Mouse (Mus musculus) kidney, embryonic 15.5 days (tissue): ENCODE data around the gene Slc17a7. TPM values are rescaled to one million over a fixed set of nuclear protein-coding genes. Genes with fewer than 3 reads are reported as not detected.

ENCODE experiments used
- ATAC-seq: fragments of 200-750 bp; cut with Nextera tagmentation; replicated peaks from 2 replicates; pipeline ENCODE4 v1.8.0; 2017; ENCODE audit warnings: moderate TSS enrichment; ENCODE audit not compliant: low FRiP score
- H3K27ac ChIP-seq: fragments of 300-500 bp; sonication (generic); 2 replicates; pipeline ENCODE4 v1.5.1; 2015; ENCODE audit warnings: mild to moderate bottlenecking, inconsistent platforms
- H3K27me3 ChIP-seq: fragments of 300-500 bp; sonication (generic); 2 replicates; pipeline ENCODE4 v1.6.1; 2015; ENCODE audit warnings: inconsistent platforms
- H3K36me3 ChIP-seq: fragments of 300-500 bp; sonication (generic); 2 replicates; pipeline ENCODE4 v1.6.1; 2015; ENCODE audit warnings: inconsistent platforms
- H3K4me1 ChIP-seq: fragments of 300-500 bp; sonication (generic); 2 replicates; pipeline ENCODE4 v1.6.1; 2015; ENCODE audit warnings: inconsistent platforms
- H3K4me2 ChIP-seq: fragments of 300-500 bp; sonication (generic); 2 replicates; pipeline ENCODE4 v1.6.1; 2015; ENCODE audit warnings: moderate library complexity, mild to moderate bottlenecking, inconsistent platforms
- H3K4me3 ChIP-seq: fragments of 300-500 bp; sonication (generic); replicated peaks from 2 replicates; pipeline ENCODE4 v1.5.1; 2015; ENCODE audit warnings: mild to moderate bottlenecking, inconsistent platforms
- H3K9ac ChIP-seq: fragments of 300-500 bp; sonication (generic); 2 replicates; pipeline ENCODE4 v1.6.1; 2015; ENCODE audit warnings: mild to moderate bottlenecking, inconsistent platforms
- H3K9me3 ChIP-seq: fragments of 300-500 bp; sonication (generic); replicated peaks from 2 replicates; pipeline ENCODE4 v1.6.1; 2016; ENCODE audit warnings: inconsistent platforms
- WGBS: fragments of 180-500 bp; shearing (Covaris S2); methylation state at CpG from one replicate; pipeline ENCODE4 v1.1.7; 2015; ENCODE audit warnings: mixed read lengths; 5-methylcytosine and 5-hydroxymethylcytosine counted together
- polyA plus RNA-seq: library from polyadenylated mRNA; unstranded; fragments of >200 nt; fragmentation: Nextera tagmentation; extraction: Ambion mirVana; gene quantifications from 2 replicates; pipeline ENCODE4 v1.2.1, GENCODE M21; 2015

Gene Slc17a7
- polyA plus RNA-seq, 1 experiment from 2014 or later: 0.30 TPM

DNA sequence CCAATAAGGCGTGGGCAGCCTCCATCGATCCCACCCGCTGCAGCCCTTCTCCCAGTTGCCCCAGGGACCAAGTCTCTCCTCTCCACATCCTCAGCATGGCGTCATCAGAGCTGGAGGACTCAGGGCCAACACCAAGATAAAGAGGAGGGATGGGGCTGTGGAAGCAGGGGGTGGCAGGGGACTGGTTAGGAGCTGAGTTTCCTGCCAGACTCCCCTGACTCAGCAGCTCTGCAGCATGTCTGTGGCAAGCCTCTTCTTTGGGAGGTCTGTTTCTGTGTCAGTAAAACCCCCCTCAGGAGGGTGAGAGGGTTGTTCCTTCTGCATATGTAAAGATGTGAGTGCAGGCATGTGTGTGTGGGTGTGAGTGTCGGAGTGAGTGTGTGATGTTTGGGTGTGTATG, 33.2 kb downstream of the Slc17a7 start:
- Histone ChIP-seq H3K9me3 (no peaks in the 10 kb centered on the region), H3K36me3 (no peaks in the 10 kb centered on the region), H3K27ac (no peak overlapping the region), H3K9ac (no peak overlapping the region), H3K4me3 (no peak overlapping the region), H3K4me2 (no peak overlapping the region), H3K4me1 (peaks cover 16% of the 10 kb centered on the region), H3K27me3 (peaks cover 22% of the 10 kb centered on the region; the same call in 1 of the 2 replicates)
- 69% methylated on average over 5 of the region's 5 CpGs for WGBS
- no peak for ATAC-seq

DNA sequence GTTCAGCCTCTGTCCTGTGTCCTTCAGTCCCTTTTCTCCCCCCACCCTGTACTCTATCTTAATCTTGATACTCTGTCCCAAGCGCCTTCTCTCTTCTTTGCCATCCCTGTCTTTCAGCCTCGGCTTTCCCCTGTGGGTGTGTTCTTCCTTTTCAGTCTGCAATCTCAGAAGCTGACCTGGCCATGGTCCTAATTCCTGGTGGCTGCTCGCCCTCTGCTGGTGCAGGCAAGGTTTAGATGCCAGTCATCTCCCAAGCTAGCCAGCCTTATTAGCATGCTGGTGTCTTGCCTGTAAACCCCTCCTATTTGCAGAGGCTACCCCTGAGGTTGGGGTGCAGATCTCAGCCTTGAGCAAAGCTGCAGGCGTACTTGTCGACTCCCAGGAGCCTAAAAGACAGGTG, 34.7 kb downstream of the Slc17a7 start:
- no peak overlapping the region for H3K27ac ChIP-seq
- H3K9me3 ChIP-seq: no peaks in the 10 kb centered on the region
- H3K36me3 ChIP-seq: no peaks in the 10 kb centered on the region
- H3K9ac ChIP-seq: no peak overlapping the region
- H3K27me3 ChIP-seq: peaks cover 22% of the 10 kb centered on the region; the same call in 1 of the 2 replicates
- no peak overlapping the region for H3K4me3 ChIP-seq
- WGBS: 9% methylated on average over 5 of the region's 5 CpGs
- H3K4me1 ChIP-seq: peaks cover 8% of the 10 kb centered on the region; the same call in 1 of the 2 replicates
- H3K4me2 ChIP-seq: no peak overlapping the region
- 0 out of 2 replicates have a peak, but pooled peaks have one; percentile 43 for ATAC-seq

DNA sequence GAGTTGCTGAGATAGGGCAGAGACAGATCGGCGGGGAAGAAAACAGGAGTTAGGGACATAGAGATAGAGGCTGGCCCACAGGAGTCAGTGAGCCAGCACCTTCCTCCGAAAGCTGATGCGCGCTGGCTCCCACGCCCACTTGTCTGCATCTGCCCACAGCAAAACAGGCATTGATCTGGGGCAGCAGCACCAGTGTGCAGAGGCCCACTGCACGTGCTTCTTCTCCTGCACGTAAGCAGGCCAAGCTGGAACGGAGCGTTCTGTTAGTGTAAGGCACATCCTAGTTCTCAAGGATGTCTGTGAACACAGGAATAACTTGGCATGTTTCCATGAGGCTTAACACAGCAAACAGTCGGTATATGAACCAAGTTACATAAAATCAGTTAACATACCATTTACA, 35.2 kb downstream of the Slc17a7 start:
- Histone ChIP-seq H3K9me3 (no peaks in the 10 kb centered on the region), H3K4me1 (peaks cover 3% of the 10 kb centered on the region; the same call in 1 of the 2 replicates), H3K27ac (no peak overlapping the region), H3K36me3 (no peaks in the 10 kb centered on the region), H3K4me2 (no peak overlapping the region), H3K27me3 (peaks cover 22% of the 10 kb centered on the region; the same call in 1 of the 2 replicates), H3K4me3 (no peak overlapping the region), H3K9ac (0 out of 2 replicates have a peak overlapping the region, but pooled peaks have one; percentile 2)
- no peak for ATAC-seq
- 81% methylated on average over 11 of the region's 11 CpGs for WGBS

DNA sequence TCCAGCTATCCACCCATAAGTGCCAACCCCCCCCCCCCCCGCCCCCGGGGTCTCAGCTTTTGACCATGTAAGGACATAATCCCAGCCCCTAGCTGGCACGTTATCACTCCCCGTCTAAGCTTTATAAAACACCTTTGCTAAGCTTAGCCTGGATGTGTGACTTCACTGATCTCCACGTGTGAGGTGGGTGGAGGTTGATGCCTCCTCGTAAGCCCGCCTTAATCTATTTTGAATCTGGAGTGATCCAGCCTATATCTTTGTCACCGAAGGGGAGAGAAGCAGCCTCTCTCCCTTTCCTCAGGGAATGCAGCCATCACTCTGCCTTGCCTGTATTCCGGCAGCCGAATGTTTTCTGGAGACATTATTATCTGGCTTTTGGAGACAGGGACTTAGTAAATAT, 38.9 kb downstream of the Slc17a7 start:
- no peak overlapping the region for H3K27ac ChIP-seq
- WGBS: 61% methylated on average over 10 of the region's 10 CpGs
- peaks cover 6% of the 10 kb centered on the region; the same call in 1 of the 2 replicates for H3K27me3 ChIP-seq

DNA sequence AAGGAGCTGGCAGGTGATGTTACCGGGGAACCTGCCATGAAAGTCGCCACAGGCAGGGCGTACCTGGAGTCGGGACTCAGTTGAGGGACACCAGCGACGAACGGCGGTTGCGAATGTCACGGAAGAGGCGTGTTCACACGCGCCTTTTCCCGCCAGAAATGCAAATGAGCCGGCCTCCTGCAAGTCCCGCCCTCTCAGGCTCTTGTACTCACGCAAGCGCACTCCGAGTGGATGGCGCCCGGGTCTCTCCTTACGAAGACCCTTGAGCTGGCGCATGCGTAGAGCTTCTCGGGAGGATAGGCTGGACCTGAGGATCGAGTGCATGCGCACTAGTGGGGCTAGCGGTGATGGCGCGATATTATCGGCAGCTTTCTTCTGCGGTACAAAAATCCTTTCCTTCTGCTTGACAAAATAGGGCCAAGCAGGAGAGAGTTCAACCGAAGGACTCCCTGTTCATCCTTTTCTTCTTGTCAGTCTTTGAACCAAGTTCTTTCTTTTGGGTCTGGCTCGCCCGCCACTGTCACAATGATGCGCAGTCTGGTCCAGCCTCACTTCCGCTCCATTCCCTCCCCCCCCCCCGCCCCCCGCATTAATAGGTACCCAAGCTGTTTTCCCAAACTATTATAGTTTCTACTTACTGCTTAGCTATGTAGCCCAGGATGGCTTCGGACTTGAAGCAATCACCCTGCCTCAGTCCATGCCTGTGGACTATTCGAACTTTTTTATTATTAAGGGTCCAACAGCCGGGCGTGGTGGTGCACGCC, 40.8 kb downstream of the Slc17a7 start, which contains the start of gene Ccdc155:
Gene Ccdc155, minus strand, starts transcription at position 513 of the 764 bp plus-strand sequence.
- peak; percentile 96 for ATAC-seq
- no peak within 1 kb of the TSS for H3K27ac ChIP-seq
- peaks cover 4% of the 10 kb centered on the region for H3K27me3 ChIP-seq
- H3K4me3 ChIP-seq: peak within 1 kb of the TSS; percentile 46
- no peaks in the 10 kb centered on the region for H3K9me3 ChIP-seq
- WGBS: 8% methylated on average over 44 of the region's 44 CpGs
- no peaks in the 10 kb centered on the region for H3K36me3 ChIP-seq
- peak within 1 kb of the TSS; percentile 25; the same call in 1 of the 2 replicates for H3K9ac ChIP-seq
- peak within 1 kb of the TSS; percentile 59 for H3K4me2 ChIP-seq
- H3K4me1 ChIP-seq: peaks cover 4% of the 10 kb centered on the region; the same call in 1 of the 2 replicates

More for the DNA sequence above, 38.9 kb downstream of the Slc17a7 start:
- no peak overlapping the region for H3K9ac ChIP-seq
- H3K4me3 ChIP-seq: no peak overlapping the region
- H3K9me3 ChIP-seq: no peaks in the 10 kb centered on the region
- no peak overlapping the region for H3K4me2 ChIP-seq
- H3K36me3 ChIP-seq: no peaks in the 10 kb centered on the region
- H3K4me1 ChIP-seq: peaks cover 6% of the 10 kb centered on the region; the same call in 1 of the 2 replicates
- no peak for ATAC-seq

DNA sequence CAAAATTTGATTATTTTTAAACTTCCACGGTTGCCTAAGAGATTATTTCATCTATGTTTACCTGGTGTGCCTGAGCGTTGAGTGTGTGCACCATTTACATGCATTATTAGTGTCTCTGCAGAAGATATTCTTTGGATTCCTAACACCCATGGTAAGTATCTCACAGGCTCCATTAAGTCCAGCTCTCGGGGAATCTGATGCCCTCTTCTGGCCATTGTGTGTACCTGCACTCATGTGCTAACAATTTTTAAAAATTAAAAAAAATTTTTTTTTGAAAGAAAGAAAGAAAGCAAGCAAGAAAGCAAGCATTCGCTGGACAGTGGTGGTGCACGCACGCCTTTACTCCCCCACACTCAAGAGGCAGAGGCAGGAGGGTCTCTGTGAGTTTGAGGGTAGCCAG, 44.5 kb downstream of the Slc17a7 start:
- Histone ChIP-seq H3K4me3 (no peak overlapping the region), H3K9me3 (no peaks in the 10 kb centered on the region), H3K4me1 (peaks cover 14% of the 10 kb centered on the region), H3K27me3 (peaks cover 29% of the 10 kb centered on the region), H3K36me3 (no peaks in the 10 kb centered on the region), H3K4me2 (no peak overlapping the region), H3K27ac (no peak overlapping the region), H3K9ac (no peak overlapping the region)
- ATAC-seq: no peak
- 82% methylated on average over 6 of the region's 6 CpGs for whole genome bisulfite sequencing

DNA sequence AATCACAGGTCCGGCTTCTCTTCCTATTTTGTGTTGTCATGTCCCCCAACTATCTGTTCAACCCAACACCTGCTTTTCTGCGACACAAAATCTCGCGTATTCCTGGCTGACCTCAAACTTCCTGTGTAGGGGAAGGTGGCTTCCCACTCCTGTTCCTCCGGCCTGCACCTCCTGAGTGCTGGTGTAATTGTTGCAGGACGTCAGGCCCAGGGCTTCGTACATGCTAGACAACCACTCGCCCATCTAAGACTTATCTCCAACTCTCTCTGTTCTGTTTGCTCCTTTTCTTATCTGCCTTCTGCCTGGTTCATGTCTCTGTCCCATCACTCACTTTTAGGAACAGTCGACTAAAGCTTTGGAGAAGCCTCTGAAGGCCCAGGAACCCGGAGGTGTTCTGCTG, 47.3 kb downstream of the Slc17a7 start:
- WGBS: 64% methylated on average over 10 of the region's 10 CpGs
- peak overlapping the region; percentile 54; the same call in 1 of the 2 replicates for H3K4me2 ChIP-seq
- peaks cover 29% of the 10 kb centered on the region for H3K27me3 ChIP-seq
- no peak overlapping the region for H3K9ac ChIP-seq
- no peak overlapping the region for H3K27ac ChIP-seq
- no peak for ATAC-seq
- H3K9me3 ChIP-seq: no peaks in the 10 kb centered on the region
- H3K36me3 ChIP-seq: no peaks in the 10 kb centered on the region
- peaks cover 16% of the 10 kb centered on the region for H3K4me1 ChIP-seq
- H3K4me3 ChIP-seq: no peak overlapping the region

DNA sequence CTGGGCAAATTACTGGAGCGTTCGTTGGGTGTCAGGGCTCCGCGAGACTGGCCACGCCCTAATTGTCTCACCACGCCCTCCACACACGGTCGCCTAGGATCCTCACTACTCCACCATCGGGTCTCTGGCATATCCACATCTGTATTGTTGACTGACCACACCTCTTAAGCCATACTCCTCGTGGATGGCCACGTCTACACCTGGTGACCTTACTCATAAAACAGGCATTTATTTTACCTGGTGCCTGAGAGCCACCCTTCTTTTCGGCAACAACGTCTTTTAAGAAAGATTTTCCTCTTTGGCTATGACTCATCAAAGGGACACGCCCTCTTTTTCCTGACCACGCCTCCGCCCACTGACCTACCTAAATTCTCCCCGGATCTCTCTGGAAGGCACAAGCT, 48.1 kb downstream of the Slc17a7 start, which contains the start of gene Dkkl1:
Gene Dkkl1, minus strand, starts transcription at position 297 of the 401 bp plus-strand sequence.
- 4% methylated on average over 17 of the region's 17 CpGs for WGBS
- no peaks in the 10 kb centered on the region for H3K36me3 ChIP-seq
- peak within 1 kb of the TSS; percentile 54 for H3K4me2 ChIP-seq
- peaks cover 20% of the 10 kb centered on the region for H3K4me1 ChIP-seq
- H3K27me3 ChIP-seq: peaks cover 29% of the 10 kb centered on the region
- peak within 1 kb of the TSS; percentile 22 for H3K4me3 ChIP-seq
- no peaks in the 10 kb centered on the region for H3K9me3 ChIP-seq
- no peak within 1 kb of the TSS for H3K27ac ChIP-seq
- H3K9ac ChIP-seq: no peak within 1 kb of the TSS
- ATAC-seq: no peak

DNA sequence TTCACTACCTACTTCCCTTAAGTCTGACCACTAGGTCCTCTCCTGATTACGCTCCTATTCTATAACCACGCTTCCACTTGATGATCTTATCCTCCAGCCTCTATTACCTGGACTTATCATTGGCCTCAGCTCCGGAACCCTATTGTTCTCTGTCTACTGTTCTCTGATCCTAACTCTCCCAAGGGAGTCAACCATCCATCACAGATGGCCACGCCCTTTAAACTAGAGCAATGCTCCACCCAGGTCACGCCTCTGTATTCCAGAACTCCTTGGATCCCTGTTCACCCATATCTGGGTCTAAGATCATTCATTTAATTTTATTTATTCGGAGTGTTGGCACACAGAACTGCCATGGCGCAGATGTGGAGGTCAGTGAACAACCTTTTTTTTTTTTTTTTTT, 48.6 kb downstream of the Slc17a7 start:
- ATAC-seq: no peak
- peaks cover 3% of the 10 kb centered on the region for H3K36me3 ChIP-seq
- peaks cover 25% of the 10 kb centered on the region for H3K4me1 ChIP-seq
- no peak overlapping the region for H3K27ac ChIP-seq
- H3K9ac ChIP-seq: no peak overlapping the region
- H3K27me3 ChIP-seq: peaks cover 29% of the 10 kb centered on the region
- WGBS: 72% methylated on average over 7 of the region's 7 CpGs
- peak overlapping the region; percentile 54; the same call in 1 of the 2 replicates for H3K4me2 ChIP-seq
- H3K9me3 ChIP-seq: no peaks in the 10 kb centered on the region
- no peak overlapping the region for H3K4me3 ChIP-seq

DNA sequence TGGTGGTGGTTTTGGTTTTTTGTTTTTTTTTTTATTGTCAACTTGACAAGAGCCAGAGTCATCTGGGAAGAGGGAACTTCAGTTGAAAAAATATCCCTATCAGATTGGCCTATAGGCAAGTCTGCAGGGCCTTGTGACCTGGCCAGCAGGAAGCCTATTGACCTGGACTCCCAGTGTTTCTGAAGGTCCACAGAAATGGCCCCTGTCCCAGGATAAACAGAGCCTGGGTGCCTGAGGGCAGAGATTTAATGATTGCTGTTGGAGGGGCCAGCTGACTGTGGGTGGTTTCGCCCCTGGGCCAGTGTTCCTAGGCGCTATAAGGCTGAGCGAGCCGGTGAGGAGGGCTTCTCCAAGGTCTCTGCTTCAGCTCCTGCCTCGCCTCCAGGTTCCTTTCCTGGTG, 50.0 kb downstream of the Slc17a7 start:
- WGBS: 47% methylated on average over 5 of the region's 5 CpGs
- no peak overlapping the region for H3K4me3 ChIP-seq
- peaks cover 17% of the 10 kb centered on the region for H3K36me3 ChIP-seq
- no peak overlapping the region for H3K27ac ChIP-seq
- no peaks in the 10 kb centered on the region for H3K9me3 ChIP-seq
- H3K4me2 ChIP-seq: no peak overlapping the region
- H3K4me1 ChIP-seq: peaks cover 37% of the 10 kb centered on the region
- ATAC-seq: no peak
- H3K27me3 ChIP-seq: peaks cover 29% of the 10 kb centered on the region
- H3K9ac ChIP-seq: no peak overlapping the region

DNA sequence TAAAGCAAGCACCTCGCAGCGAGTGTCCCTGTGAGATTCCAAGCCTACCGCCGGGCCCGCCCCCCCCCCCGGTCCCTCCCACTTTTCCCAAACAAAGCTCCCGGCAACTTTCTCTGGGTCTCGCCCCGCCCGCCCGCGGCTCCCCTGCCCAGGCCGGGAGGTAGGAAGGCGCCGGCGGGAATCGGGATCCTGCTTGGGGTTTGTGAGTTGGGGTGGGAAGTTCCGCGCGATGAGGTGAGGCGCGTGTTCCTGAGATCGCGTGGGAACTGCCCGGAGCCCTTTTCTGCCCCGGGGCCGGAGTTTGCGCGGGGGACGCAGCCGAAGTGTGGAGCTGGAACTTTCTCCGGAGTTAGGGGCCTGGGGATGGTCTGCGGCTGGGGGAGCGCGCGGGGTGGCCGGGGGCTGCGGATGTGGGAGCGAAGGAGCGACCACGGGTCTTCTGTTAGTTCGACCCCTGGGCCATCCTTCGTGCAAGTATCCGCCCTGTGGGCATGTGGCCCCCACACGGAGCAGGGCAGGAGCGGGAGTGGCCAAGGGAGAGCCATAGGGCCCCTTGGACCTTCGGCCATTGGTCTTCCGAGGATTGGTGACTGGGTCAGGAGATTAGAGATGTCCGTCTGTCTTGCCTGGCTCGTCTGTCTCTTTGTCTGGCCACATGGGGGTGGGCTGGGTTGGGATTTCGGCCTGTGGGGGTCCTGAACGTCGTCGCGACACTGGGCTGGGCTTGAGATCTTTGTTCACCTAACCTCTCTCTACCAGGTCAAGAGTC, 52.1 kb downstream of the Slc17a7 start, which contains the start of gene Tead2:
Gene Tead2, plus strand, starts transcription at position 81 of the 769 bp plus-strand sequence.
- Histone ChIP-seq H3K4me1 (peaks cover 55% of the 10 kb centered on the region), H3K4me3 (peak within 1 kb of the TSS; percentile 87), H3K9ac (peak within 1 kb of the TSS; percentile 98), H3K27ac (peak within 1 kb of the TSS; percentile 96), H3K4me2 (peak within 1 kb of the TSS; percentile 75), H3K36me3 (peaks cover 38% of the 10 kb centered on the region), H3K9me3 (no peaks in the 10 kb centered on the region), H3K27me3 (peaks cover 17% of the 10 kb centered on the region)
- ATAC-seq: peak; percentile 65
- under 1% methylated on average over 55 of the region's 55 CpGs for WGBS
